Mouse (Mus musculus) adrenal gland, adult (tissue): Measurements from ENCODE around the gene Nubp1.

Experiments used
- DNase-seq, 2 experiments: peaks; one replicate each; pipeline ENCODE4 v3.0.0; 2022 to 2023; ENCODE audit warnings: low spot score in 1 of 2; ENCODE audit not compliant: inconsistent age in 2 of 2

Nubp1 gene

DNA sequence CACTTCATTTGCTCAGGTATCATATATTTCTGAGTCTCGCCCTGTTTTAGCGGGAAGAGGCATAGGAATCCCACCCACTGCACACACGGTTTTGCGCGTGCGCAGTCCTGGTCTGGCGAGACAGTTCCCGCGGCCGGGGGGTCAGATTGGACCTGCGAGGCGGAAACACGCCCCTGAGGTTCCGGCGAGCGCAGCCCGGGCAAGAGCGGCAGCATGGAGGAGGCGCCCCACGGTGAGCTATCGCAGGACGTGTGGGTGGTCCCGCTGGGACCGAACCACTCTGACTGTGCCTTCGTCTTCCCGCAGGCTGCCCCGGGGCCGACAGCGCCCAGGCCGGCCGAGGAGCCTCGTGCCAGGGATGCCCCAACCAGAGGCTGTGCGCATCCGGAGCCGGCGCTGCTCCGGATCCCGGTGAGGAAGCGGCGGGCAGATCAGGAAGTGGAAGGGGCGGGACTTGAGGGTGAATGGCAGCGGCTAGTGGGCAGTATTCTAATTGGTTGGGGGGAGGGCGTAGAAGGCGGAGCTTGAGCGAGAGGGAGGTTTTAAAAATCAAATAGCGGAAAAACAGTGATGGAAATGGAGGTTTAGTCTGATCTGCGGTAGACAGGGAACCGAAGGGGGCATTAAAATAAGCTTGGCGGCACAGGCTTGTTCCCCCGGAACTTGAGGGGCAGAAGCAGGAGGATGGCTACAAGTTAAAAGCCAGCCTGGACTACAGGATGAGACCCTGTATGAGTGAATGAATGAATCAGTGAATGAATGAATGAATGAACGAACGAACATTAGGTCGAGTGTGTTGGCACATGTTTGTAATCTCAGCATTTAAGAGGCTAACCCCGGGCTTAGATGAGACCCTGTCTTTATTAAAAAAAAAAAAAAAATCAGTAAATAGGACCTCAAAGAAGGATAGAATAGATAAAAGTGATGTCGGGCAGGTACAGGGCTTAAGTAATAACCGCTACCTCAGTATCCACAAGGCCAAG is at the start of gene Nubp1:
Gene Nubp1, plus strand, starts transcription at position 185 of the 983 bp plus-strand sequence.
- DNase-seq = peak; percentile 95 to 99

DNA sequence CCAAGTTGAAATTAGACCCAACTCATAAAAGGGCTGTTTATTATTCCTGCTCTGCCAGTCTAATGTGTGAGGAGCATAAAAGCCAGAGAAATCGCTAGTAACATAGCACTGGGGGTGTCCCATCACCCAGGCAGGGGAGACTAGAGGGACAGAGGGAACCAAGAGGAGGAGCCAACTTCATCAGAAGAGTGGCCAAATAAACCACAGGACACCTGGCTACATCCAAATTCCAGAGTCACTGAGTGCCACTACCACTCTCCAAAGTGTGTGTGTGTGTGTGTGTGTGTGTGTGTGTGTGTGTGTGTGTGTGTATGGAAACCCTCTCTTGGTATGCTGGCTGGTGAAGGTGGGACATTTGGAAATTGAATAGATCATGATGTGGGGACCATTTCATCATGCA is 48.7 kb upstream of the Nubp1 start:
- no peak for DNase-seq

DNA sequence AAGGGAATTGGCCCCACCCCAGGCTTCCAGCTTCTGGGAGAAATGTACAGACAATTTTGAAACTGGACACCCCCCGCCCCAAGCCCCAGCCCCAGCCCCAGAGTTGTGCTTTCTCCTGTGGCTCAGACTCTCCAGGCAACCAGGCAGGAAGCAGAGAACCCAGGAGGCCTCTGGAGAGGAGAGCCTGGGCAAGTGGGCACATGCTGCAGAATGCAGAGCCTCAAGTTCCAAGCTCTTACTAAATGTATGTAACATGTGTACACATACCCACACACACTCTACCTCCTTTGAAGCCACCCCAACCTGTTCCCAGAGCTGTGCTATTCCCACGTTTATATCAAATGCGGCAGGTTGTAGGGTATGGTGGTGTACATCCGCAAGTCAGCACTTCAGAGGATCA is 46.0 kb upstream of the Nubp1 start:
- no peak for DNase-seq

DNA sequence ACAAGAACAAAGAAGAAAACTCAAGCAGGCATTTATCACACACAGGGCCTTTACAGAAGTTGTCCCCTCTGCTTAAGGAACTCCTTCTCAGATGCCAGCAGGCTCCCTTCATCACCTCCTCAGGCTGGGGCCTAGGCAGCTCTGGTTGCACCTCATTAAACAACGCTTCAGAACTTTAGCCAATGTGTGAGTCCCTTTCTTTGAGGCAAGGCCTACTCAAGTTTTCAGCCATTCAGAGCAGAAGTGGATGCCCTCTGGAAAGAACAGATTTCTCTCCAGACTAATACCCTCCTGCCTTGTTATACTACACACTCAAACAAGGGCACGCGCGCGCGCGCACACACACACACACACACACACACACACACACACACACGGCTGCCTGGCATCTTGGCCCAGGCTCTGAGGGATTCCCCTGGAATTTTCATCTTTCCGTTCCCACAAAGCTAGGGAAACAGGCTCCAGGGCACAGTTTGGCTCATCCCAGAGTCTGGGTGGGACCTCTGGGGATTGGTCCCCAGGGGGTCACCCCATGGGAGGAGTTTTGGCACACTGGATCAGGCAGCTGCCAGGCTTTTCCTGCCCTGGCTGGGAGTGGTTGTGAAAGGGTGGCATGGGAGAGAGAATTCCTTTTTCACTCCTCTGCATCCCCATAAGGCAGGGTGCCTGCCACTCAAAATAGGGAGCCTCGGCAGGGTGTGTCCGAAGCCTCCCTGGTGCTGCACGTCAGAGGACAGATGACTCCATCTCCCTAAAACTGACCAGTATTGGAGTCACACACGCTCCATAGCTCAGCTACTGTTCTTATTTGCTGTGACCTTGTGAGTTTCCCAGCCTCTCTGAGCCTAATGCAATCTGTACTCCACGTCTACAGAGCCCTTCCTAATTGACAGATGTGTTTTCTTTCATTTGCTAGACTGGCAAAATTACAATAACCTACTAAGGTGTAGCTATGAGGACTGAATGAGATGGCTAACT is 45.2 kb upstream of the Nubp1 start:
- peak in 1 of 2 experiments; percentile 39 for DNase-seq

DNA sequence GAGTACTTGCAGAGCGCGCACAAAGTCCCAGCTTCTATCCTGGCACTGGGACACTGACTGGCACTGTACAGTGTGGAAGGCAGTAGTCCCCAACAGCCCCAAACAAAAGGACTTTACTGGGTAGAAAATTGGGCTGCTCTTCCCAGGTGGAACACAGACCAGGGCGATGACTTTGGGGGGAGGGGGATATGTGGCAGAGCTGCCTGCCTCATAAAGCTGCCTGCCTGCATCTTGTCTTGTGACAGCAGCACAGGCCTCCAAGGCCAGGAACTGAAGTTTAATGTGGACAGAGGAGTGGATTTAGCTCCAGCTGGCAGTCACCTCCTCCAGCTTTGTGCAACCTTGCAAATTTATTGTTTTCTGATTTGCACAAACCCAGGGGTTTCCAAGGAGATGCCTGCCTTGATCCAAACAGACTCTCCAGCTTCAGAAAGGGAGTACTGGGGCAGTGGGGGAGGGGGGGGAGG is 42.2 kb upstream of the Nubp1 start:
- DNase-seq = peak in 1 of 2 experiments; percentile 61

DNA sequence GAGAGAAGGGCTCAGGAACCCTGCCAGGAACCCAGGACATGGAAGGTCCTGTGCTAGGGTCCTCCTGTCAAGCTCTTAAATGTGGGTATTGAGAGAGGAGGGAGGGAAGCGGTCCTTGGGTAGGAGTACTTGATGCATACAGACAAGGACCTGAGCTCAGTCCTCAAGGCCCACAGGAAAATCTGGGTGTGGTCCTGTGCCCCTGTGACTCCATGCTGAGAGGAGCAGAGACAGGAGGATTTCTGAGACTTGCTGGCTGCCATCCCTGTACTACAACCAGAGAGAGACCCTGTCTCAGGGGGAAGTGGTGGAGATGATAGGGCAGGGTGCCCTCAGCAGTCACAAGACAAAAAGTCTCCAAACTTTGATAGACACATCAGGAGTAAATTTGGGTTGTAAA is 41.8 kb upstream of the Nubp1 start:
- DNase-seq = no peak

DNA sequence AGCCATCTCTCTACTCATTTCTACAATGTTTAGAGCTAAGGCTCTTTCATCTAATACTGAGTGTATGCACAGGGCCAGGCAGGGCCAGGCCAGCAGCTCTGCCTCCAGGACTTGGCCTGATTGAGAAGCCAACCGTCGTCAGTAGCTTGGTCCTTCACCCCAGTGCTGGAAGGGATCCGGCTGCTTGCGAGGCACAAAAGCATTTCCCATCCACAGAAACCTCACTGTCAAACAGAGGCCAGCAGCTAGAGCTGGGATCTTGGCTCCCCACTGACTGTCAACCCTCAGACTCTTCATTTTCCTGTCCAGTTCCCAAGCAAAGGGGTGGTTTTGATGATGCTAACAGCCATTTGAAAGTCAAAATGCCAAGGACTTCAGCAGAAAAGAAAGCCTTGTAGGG is 39.4 kb upstream of the Nubp1 start:
- peak in 1 of 2 experiments; percentile 52 for DNase-seq

DNA sequence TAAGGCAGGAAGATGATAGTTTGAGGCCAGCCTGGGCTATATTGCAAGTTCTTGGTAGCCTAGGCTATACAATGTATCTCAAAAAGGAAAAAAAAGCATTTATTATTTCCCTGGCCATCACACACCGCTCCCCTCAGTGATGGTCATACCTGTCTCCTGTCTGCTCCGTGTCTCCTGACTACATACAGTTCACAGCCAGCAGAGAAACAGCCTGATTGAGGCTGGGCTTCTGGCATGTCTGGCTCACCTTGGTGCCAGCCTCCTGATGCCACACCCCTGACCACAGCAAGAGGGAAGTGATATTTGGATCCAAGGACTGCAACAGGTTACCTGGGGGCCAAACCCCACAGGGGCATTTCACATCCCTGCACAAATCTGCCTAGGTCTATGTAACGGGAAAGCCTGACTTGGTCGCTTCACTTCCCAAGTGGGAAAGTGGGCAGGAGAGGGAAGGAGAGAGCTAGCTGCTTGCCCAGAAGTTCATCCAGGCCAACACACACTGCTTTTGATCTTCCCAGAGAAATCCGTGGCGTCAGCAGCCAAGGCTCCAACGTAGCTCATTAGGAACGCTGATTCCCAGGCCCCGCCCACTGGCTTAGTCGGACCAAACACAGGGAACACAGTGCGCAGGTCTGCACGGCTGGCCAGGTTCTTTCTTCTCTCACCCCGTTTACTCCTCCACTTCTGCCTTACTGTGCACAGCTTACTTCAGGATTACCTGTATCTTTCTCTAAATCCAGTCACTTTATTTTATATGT is 37.3 kb upstream of the Nubp1 start:
- peak; percentile 74 to 82 for DNase-seq

DNA sequence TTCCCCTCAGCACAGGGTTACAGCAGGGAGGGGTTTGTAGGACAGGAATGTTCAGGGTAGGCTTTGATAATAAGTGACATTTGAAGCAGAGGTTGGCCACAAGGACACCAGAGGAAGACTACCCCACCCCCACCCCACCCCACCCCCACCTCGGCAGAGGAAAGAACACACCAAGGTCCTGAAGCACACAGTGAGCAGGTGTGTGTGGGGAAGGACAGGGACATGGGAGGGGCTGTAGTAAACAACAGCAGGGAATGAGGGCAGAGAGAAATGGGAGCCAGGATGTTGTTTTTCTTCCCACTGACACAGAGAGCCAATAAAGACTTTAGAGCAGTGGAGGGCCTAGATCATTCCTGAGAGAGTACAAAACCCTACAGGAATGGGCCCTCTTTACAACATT is 34.5 kb upstream of the Nubp1 start:
- no peak for DNase-seq

DNA sequence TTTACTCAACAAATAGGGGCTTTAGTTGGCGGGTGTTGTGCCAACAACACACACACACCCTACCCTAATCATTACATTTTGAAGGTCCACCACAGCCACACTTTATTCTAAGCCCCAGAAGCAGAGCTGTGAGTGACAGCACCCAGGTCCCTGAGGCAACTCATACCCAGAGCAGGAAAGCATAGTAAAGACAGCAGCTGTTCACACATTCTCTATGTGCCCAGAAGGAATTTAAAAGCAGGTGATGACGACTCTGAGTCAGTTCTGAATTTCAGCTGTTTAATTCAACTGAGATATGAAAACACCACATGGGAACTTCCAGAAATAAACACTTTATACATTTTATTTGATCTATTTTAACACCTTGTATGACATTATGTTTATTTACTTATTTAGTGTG is 32.2 kb upstream of the Nubp1 start:
- no peak for DNase-seq

DNA sequence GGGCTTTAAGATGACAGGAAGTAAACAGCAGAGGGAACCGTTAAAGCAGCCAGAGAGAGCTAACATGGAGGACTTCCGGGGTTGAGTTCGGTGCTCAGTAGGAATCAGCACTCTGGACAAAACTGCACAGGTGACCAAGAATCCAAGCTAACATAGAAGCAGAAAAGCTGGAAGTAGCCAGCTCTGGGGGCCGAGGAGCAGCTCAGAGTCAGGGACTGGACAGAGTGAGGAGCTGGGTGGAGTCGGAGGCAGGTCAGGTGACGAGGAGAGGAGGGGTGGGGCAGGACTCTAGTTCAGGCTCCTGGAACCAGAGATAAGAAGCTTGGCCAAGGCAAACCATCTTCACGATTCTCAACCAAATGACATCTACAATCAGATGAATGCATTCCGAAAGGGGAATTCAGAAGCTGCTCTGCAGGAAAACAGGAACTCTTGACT is 27.7 kb upstream of the Nubp1 start:
- peak in 1 of 2 experiments; percentile 51 for DNase-seq

DNA sequence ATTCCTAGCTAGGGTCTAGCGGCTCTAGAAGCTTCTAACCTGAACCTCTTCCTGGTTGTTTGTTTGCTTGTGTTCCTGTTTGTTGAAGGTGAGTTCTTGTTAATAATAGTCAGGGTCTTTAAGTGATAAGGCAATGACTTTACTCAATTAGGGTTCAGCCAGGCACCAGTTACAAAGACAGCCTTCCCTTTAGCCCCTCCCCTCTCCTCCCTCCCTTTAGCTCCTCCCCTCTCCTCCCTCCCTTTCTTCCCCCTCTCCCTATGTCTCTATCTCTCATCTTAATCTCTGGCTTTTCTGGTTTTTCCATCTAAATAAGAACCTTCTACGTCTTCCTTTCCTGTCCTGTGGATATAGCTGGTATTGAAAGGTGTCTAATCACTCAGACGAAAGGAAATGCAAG is 27.2 kb upstream of the Nubp1 start:
- DNase-seq = no peak

DNA sequence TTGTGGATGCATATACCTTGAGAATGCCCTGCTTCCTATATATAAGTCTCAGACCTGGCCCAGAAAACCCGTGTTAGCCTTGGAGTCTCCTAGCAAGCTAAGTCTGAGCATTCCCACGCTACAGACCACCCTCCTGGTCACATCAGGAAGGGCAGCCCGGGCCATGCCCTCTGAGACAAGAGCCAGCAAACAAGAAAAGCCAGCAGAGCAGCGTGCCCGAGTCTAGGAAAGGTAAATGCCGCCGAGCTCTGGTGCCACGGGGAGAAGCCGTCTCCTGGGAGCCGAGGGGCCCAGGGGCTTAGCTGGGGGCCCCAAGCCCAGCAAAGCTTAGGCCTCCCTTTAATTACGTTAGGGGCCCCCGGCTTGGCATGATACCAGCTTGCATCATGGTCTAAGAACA is 26.5 kb upstream of the Nubp1 start:
- no peak for DNase-seq

DNA sequence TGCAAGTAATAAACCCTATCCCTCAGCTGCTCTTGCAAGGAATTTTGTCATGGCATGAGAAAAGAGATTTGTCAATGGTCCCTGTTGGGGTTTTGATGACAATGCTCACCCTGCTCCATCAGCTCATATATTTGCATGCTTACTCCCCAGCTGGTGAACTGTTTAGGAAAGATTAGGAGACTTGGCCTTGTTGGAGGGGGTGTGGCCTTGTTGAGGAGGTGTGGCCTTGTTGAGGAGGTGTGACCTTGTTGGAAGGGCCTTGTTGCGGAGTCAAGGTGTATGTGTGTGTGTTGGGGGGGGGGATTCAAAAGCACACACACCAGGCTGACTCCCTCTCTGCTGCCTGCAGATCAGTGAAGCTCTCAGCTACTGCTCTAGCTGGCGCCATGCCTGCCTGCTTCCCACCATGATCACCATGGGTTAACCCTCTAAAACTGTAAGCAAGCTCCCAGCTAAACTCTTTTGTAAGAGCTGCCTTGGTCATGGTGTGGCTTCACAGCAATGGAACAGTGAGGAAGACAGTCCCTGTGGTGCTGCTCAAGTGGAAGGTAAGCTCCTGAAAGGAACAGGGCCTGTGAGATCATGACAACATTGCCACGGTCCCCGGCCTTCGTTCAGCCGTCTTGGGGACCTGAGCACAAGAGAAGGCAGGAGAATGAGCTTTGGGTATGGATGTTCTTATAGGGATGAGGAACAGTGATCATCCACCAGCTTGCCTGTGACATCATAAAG is 22.9 kb upstream of the Nubp1 start:
- DNase-seq = no peak

DNA sequence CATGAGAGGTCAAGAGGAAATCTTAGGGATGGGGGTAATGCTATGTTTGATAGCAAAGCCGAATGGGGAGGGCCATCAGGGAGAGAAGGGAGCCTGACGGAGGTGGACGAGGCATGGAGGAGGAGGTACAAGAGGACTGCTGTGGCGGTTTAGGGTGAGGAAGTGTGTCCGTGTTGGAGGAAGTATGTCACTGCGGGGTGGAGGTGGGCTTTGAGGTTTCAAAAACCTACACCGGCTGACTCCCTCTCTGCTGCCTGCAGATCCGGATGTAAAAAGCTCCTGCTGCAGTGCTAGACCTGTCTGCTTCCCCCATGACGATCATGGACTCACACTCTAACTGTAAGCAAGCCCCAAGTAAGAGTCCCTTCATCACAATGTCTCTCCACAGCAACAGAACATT is 19.2 kb upstream of the Nubp1 start:
- no peak for DNase-seq

DNA sequence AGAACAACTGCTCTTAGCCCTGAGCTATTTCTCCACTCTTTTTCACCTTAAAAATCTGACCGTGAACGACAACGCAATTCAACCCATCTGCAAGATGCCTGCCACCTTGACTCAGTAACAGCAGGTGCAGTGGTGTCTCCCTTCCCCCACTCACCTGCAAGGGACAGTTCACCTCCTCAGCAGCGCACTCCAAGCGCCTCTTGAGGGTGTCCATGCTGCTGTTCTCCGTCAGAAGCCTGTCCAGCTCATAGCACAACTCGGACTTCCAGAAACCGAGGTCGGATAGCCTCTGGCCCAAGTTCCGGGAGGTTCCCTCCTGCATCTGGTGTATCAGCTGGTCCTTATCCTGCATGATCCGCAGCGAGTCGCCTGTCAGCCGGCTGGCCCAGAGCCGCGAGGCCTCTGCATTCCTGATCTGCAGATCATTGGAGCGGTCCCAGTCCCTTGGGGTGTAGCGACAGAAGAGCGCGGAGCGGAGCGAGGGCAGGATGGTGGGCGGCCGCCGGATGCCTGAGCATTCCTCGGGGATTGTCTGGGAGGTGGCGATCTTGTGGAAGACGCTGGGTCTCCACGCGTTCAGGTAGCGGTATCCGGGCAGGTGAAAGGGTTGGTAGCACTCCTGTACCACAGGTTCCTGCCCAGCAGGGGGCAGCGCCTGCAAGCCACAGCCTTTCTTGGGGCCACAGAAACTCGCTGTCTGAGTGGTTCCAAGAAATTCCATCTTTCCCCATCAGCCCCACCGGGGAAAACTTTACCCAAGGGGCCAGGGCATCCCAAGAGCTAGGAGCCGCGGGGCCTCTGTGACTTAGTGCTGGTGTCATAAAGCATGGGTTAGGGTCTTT is 16.8 kb upstream of the Nubp1 start, which contains the start of gene Tekt5:
Gene Tekt5, minus strand, starts transcription at position 792 of the 842 bp plus-strand sequence.
- DNase-seq = peak; percentile 30 to 66

DNA sequence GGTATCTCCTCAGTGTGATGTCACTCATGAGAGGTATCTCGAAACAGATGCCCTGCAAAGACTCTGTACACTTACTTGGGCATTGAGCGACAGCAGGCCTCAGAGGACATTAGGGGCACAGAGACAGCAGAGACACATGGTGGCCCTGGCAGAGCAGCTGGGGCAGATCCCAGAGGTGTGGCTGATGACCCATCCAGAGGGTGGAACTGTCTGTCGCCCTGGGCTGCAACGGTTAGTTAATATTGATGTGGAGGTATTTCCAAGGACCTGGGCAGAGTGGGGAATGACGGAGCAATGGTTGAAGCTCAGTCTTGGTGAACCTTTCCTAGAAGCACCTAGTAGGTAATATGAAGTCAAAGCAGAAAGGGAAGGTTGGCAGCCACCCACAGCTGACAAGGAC is 13.0 kb upstream of the Nubp1 start:
- no peak for DNase-seq

DNA sequence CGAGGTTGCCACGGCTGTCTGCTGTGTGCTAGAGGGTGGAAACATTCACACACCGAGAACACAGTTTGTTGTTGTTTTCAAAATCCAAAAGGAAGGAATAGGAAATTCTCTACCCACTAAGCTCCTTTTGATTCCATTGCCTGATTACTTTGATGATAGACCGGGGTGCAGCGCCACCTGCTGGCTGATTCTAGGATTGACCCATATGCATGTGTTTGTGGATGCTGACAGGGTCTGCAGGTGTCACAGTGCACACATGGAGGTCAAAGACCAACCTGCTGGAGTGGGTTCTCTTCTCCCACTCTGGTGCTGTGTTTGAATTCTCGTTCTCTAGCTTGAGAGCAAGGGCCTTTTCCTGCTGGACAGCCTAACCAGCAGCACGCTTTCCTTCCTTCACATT is 12.6 kb upstream of the Nubp1 start:
- peak; percentile 72 to 93 for DNase-seq

DNA sequence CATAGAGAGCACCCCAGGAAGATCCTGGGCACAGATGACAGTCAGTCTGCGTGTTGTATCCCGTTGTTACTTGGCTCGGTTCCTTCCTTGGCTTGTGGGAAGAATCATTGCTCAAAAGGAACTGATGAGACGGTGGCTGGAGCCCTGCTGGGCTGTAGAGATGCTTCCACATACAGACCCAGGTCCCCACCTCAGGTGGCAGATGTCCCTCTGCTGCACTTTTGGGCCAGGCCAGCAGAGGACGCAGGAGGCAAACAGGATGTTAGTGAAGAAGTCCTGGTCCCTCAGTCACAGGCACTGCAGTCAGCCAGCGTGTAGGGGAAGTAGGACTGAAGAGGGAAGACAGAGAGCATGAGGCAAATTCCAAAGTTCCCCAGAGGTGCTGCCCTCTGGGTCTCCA is 4.2 kb downstream of the Nubp1 start:
- DNase-seq = peak; percentile 34 to 53
